Mouse (Mus musculus) 3T3-L1 (cell line): Measurements from ENCODE around the gene Mtor.

Source experiments
- DNase-seq: peaks from one replicate; pipeline ENCODE4 v3.0.0-alpha.2; 2015; ENCODE audit warnings: low read depth, low spot score

Gene Mtor

DNA sequence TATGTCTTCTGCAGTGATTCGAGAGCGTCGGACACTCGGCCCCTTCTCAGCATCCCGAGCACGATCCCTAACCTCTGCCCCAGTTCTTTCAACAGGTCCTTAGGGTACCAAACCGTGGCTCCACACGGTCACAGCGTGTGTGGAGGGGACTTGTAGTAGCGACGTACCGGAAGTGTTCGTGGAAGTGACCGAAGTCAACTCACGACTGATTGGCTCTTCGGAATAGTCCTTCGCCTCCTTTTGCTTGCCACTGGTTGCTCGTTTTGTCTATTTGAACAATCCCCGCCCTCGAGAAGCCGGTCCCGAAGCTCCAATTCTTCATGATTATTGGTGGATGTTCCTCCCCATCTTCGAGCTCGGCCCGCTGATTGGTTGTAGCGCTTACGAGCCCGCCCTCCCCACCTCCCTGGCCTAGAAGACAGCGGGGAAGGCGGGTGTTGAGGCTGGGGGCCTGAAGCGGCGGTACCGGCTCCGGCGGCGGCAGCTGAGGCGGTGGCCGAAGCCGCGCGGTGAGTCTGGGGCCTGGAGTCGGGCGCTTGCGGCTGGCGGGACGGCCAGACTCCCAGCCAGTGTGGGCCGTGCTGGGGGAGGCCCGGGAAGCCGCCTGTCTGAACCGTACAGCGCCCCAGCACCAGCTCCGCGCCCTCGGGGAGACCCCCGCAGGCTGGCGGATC, at the start of gene Mtor:
TSS of gene Mtor (plus strand) at position 433 of the 674 bp plus-strand sequence.
- DNase-seq: peak; percentile 99

DNA sequence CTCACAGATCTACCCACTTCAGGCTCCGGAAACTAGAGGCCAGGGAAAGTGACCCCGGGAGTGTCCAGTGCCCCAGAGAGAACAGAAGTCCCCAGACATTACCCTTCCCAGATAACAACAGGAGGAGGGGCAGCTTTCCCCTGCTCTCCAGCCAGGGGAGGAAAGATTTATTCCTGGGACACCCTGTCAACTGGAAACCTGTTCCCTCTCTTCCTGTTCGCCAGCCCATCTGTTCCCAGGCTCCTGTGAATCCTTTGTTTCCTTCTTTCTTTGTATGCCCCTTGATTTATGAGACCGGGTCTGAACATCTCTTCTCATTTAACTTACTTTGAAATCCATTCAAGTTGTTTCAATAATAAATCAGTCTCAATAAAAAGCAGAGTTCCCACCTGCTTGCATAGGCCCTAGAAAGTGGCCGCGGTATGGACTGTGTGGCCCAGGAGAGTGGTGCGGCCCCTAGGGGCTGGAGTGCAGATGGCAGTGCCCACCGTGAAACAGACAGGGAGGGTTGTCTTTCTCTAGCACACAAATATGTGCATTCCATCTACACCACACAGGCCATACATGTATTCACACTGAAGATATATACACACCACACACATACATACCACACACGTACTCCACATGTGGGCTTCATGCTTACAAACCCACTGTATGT, 48.8 kb upstream of the Mtor start:
- no peak for DNase-seq

DNA sequence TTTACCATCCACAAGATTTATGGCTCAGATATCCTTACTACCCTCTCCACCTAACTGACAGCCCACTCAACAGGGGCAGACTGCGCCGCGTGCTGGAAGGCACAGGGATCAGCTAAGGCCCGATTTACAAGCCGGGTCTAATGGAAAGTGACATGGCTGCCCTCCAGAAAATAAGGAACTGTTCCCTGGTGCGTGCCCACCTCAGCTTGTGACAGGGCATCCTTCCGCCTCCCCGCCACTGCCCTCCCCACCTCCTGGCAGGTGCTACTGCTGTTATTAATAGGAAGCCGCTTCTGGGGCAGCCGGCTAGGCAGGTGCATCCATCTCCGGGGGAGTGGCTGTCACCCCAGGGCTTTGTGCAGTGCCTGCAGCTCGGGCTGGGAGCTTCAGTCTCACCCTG, 45.0 kb upstream of the Mtor start:
- no peak for DNase-seq

DNA sequence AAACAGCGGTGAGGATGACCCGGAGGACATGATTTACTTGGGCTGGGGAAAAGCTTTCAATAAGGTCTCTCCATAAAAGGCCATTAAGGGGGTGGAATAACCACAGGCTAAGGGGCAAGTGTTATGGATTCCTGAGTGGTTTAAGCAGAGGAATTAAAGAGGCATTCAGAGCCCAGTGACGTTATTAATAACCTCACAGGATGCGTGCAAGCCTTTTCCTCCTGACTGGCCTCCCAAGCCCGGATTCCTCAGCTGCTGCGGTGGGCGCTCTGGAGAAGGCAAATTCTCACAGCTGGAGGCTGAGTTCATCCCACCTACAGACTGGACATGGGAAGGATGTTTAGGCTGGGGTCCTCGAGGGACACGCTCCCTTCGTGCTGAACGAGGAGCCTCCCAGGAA, 43.7 kb upstream of the Mtor start:
- no peak for DNase-seq

DNA sequence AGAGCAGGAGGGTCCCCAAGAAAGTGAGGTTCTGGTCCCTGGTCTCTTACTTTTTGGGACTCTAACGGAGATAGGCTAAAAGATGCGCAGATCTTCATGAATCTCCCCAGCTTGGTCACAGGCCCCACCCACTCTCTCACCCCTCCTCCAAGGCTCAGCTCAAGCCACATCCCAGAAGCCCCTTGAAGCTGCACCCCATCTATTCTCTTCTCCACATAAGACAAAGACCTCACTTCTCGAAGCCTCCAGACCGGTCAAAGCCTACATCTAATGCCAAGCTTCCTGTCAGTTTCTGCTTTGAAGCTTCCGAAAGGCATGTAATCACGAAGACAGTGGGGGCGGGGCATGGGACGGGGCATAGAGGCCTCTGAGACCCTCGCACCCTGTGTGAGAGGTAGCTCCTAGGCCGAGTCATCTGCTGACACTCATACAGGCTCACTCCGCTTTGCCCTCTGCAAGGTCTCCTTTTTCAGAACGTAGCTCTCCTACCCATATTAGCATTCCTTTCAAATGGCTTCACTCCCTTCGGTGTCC, 43.1 kb upstream of the Mtor start:
- DNase-seq: no peak

DNA sequence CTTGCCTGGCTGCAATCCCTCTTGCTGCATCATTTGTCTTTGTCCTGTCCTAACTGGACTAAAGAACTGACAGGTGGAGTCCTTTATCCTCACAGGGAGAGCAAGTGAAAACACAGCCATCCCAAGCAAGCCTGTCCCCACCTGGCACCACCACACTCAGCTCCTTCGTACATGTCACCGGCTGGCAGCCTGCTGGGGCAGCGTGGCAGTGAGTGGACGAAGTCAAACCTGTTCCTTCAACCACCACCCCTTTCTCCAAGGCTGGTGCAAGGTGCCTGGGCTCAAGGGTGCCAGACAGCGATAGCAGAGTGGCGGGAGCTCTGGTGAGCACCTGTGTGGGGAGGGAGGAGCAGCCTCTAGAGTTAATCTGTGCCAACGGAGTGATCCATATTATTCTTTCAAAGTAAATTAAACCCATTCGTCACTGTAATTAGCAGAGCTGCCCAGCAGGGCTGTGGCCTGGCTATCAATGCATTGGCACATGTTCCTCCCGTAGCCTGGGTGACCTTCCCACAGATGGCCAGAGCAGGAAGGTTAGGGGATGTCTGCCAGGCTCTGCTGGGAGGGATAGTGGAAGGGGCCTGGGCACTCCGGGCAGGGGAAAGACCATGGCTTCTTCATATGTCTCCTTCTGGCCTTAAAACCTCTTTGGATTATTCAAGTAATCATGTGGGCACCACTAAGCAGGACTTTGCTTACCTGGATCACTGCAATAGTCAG, 40.0 kb upstream of the Mtor start:
- DNase-seq: no peak

DNA sequence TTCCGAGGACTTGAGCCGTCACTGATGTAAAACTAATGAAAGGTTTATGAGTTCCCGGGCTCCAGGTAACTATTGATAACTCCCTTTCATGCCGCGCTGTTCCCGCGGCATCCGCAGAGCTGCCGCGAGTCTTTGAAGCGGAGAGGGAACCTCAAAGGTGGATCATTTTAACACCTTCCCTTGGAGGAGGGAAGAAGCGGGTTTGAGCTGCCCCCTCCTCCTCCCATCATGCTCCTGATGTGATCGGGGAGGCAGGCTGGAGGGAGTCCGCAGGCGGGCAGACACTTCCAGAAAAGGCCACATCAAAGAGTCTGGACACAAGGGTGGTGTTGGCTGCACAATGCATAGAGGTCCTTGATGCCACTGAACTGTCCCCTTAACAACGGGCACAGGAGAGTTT, 32.8 kb upstream of the Mtor start:
- no peak for DNase-seq

DNA sequence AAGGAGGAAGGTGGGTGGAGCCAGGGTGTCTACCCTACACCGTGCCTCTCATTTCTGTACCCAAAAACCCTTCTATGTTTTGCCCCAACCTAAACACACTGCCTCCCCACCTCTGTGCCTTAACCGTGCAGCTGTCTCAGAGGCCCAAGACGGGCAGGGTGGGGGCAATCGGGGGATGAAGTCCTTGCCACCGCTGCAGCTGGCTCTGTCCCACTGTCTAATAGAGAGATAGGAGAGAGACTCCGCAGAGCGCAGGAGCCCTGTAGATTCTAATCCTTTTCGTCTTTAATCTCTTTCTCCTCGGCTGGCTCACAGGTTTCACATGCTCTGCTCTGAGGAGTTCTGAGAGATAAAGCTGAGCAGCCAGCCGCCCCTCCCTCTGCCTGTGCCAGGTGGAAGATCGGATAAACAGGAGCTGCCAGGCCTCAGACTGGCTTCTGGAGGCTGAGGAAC, 31.3 kb upstream of the Mtor start:
- no peak for DNase-seq

DNA sequence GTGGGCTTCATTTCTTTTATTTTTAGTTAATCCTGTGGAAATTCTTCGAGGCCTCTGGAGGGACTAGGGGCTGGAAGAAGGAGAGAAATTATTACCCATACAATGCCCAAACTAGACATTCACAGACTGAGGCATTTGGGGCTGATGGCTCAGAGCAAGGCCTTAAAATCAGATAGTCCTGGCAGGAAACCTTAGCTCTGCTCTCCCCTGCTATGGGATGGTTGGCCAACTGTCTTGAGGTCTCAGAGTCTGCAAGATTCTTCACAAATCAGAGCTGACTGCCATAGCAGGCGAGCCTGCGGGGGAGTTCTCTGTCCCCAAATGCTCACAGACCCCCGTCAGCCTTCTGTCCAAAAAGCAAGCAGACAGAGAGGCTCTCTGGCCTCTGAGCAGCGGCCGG, 30.9 kb upstream of the Mtor start:
- no peak for DNase-seq

DNA sequence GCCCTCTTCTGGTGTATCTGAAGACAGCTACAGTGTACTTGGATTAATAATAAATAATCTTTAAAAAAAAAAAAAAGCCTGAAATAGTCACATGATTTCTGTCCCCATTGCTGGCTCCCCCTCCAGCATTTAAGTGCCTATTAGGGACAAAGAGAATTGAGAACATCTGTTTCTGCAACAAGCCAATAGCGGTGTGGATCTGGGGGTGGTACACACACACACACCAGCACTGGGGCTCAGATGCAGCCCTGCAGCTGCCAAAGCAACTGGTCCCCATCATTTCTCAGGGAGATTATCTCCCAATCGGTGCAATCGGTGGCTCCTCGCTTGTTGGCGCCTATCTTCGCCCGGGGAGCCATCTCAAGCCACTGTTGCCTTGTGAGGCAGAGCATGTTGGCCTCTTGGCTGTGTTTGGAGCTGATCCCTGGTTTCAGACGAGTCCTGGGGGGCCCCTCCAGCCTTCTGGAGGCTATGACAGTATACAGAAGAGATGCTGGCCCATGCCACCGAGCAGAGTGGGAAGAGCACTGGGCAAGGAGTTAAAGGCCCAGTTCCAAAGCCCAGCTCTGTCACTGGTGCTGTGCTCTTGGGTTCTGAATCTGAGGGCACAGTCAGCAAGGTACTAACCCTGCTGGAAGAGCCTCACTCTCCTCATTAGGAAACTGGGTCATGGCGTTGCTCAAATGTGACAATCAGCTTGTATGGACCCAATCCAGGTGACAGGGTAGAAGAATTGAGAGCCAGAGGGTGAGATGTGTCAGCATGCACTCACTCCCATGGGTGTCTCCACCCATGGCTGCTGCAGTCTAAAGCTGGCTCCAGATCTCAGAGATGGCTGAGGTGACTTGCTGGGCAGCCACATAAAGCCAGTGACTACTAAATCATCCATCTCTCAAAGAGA, 21.2 kb upstream of the Mtor start:
- no peak for DNase-seq

DNA sequence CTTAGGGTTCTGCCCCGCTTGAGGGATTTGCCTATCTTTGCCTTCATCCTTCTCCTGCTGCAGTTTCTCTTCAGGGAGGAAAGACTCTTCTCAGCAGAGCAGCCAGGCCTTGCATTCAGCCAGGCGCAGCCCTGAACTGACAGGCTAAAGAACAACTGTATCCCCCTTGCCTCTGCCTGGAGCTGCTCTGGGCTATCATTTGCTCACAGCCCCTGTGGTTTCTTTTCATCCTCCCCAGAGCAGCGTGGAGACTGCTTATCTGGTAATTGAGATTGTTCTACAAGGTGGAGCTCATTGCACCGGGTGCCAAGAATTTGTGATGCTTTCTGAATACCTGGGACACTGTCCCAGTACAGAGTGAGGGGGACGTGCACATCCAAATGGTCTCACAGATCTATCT, 19.9 kb upstream of the Mtor start:
- no peak for DNase-seq

DNA sequence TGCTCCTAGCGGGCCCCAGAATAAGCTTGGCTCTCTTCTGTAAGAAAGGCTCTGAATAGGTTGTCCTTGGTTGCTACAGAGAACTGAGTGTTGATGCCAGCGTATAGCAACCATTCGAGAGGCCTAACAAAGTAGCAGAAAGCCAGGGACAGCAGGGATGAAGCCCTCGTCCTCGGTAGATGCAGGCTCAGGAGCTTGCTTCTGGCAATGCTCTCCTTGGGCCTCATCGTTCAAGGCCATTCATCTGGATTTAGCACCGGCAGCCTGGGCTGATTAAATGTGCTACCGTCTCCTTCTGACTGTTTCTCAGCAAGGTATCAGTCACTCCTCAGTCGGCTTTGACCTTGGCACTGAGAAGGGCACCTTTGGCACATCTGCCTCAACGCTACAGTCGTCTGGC, 19.3 kb upstream of the Mtor start:
- no peak for DNase-seq

DNA sequence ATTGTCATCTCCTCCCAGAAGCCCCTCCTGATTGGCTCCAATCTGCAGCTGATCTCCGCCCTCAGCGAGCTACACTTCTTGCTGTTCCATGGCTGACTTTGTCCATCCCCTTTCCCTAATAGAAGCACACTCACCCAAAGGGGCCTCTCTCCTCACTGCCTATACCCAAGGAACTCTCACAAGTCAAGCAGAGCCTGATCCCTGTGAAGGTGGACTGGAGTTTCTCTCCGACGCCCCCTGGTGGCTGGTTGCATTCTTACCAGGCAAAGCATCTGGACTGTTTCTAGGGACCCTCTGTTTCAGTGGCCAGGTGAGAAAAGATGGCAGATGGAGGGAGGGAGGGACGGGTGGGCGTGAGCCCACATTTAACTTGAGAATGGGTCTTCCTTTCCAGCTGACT, 18.7 kb upstream of the Mtor start:
- peak; percentile 70 for DNase-seq

DNA sequence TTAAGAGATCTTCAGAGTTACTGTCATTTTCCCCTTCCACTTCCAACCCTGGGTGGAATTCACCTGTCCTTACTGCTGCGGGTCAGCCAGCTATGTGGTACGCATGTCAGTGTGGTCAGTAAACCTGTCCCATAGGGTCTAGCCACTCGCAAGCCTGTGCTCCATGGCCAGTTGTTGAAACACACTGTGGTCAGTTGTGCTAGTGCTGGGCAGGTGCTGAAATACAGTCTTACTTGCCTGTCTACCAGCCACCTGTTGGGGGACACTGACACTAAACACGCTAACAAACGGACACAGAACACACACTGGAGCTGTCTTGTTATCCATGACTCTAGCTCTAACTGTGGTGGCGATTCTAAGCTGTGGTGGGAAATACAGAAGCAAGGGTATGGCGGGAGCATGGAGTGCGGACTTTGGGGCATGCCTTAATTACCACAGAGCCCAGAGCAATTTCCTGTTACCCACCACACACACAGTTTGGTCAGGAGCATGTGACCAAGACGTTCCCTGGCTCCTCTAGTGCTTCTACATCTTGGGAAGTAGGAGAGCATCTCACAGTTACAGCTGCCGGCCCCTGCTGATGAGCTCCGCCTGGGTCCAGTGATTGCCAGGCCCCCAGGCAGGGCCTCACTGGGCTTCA, 17.4 kb upstream of the Mtor start:
- no peak for DNase-seq

DNA sequence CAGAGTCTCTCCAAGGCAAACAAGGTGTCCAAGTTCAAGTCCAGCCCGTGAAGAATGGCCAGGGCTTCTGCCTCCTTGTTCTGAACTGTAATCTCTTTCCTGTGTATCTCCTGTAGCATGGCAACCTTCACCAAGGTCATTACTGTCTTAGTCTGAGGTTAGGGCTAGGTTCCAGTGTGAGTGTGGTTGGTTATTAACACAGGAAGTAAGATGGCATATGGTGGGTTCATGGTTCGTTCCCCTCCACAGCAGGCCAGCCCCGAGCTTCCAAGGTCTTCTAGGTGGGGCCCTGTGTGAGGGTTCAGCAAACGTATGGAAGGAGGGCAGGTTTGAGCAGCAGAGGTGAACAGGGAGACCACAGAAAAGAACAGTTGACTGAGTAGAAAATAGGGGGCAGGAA, 15.9 kb upstream of the Mtor start:
- no peak for DNase-seq

DNA sequence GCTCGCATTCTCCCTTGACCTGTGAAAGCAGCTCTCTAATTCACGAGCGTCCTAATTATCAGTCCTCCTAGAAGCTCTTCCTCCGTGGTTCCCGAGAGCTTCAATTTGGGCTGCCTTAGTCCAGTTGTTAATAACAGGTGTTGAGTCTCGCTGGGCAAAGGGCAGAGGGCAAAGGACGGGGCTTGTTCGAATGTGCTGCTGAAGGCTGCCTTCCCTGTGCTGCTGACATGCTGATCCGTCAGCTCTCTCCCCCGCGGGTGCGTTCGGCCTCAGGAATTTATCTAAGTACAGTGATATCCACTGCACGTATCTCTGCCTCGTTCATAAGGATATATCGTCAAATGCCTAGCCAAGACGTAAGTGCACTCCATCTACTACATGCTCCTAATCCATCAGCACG, 15.1 kb upstream of the Mtor start:
- DNase-seq: no peak

DNA sequence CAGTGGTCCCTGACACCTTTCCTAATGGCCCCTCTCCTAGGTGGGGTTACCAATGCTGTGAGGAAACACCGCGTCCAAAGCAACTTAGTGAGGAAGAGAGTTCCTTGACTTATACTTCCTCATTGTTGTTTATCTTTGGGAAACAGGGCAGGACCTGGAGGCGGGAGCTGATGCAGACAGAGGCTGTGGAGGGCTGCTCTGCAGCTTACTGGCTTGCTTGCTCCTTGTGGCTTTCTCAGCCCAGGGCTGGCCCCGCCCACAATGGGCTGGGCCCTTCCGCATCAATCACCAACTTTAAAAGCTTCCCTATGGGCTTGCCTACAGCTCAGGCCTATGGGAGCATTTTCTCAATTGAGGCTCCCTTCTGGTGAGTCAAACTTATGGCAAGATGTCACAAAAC, 14.6 kb upstream of the Mtor start:
- no peak for DNase-seq

DNA sequence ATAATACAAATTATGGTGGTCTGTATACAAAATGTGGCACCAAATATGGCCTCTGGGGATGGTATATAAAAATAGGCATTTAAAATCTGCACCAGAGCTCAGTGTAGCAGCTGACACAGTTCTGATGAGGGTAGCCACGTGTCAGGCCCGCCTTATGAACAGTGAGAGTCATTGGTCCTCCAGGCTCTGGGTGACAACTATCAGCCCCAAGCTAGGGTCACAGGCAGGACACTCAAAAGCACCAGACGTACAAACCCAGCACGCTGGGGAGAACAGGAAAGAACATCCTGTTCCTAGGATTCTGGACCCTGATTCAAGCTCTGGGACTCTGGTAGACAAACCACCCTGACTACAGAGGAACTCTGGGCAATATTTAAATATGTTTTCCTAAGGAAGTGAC, 13.9 kb upstream of the Mtor start:
- no peak for DNase-seq

DNA sequence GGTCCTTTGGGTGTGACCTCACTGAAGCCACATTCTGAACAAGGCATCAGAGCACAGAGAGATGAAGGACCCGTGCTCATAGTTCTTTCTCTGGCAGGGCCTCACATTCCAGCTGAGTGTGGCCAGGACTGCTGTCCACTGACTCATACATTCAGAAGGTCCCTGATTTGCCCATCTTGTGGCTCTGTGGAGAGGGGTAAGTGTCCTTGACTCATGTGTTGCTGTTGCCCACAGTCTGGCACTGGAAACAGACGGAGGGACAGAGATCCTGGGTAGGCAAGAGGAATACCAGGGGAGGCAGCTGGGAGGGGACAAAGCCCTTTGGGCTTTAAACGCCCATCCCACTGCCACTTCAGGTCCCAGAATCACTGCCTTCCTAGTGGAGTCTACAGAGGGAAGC, 13.3 kb upstream of the Mtor start:
- DNase-seq: no peak

DNA sequence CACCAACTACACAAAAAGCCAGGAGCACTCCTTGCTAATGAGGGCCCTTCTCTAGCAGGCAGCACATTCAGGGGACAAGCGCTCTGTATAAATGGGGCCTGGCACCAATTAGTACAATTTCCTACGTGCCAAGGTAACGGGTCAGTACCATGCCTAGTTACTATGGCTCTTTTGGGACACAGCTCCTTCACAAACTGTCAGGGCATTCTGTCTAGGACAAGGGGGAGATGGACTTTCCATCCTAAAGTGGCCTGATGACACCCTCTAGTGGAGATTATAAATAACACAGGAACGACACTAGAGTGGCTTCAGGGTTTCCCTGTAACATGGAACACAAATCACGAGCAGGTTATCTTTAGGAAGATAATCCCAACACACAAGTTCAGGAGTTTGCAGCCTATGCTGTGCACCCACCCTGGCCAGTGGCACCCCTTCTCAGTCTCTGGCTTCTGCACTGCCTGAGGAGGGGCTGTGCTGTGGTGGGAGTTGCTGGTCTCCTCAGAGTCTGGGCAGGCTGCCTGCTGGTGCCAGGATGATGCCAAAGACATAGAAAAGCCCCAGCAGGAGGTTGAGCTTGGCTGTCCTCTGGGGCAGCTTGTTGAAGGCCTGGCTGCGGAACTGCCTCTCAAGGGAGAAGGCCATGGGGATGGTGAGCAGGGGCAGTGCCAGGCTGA, 12.6 kb upstream of the Mtor start:
- DNase-seq: peak; percentile 30

DNA sequence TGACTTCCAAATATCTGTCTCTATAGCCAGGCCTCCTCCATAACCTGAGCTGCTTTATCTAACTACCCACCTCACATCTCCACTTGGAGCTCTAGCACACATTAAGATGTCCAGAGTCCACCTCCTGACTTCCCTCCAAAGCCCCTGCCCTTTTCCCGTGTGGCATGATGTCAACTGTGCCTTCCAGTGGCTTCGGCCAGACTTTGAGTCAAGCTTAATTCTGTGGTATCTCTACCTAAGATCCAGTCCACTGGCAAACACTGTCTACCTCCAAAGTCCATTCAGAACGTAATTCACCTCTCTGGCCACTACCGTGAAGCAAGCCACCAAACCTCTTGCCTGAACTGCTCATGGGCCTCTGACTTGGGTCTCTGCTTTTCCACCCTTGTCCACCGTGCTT, 6.5 kb upstream of the Mtor start:
- DNase-seq: no peak
